Mouse (Mus musculus): ENCODE measurements at regions not wholly inside any gene's neighbourhood (a gene's known extent, or its start where the extent isn't known, plus 50 kb on each side); places are given as distances from the start of the nearest gene placed in this dataset.

DNA sequence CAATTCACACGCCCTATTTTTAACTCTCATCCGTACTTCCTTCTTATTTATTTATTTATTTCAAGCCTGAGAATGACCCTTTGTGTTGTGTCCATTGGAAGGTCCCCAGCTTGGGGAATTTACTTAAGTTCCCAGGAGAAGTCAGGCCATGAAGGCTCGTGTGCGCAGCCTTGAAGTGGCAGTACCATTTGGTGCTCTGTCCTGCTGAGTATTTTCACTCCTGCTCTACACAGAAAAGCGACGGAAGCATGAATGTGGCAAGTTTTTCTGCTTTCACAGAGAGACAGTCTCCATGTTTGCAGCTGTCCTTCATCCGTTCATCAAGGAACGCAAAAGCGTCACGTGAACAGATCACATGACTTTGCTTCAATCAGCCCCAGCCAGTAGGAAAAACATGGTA is 610.2 kb upstream of the Clint1 start:
- no peak for DNase-seq (ENCODE audit: low spot score in 2 of 2)

DNA sequence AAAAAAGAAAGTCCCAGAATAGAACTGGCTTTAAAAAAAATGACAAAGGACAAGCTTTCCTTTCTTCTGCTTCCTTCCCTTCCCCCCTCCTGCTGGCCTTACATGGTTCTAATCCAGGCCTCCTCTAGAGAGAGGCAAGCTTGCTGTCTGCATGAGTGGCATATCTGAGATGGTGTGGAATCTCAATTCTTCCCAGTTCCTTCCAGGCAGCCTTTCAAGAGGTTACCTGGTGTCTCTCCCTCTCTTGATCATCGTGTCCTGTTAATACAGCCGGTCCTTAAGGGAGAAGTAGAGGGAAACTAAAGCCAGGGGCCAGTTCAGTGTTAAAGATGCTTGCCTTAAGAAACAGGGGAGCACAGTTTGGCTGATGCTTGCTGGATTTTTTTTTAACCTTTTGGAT is 607.1 kb upstream of the Clint1 start:
- DNase-seq (ENCODE audit: low spot score in 2 of 2): no peak

DNA sequence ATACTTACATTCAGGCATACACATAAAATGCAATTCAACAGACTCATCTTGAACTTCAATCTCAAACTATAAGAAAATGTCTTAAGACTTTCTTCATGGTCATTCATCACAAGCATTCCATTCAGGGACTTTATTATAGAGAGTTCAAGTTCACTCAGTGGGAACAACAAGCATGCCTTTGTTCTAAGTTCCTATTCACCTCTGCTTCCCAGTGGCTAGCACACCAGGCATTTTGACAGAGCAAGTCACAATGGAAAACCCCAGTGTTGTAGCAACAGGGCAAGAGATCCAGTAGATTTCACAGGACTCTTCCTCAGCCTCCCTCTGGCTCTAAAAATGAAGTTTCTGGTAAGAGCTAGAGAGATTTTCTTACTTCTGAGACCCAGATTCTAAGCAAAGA is 595.8 kb upstream of the Clint1 start:
- no peak for DNase-seq (ENCODE audit: low spot score in 2 of 2)

DNA sequence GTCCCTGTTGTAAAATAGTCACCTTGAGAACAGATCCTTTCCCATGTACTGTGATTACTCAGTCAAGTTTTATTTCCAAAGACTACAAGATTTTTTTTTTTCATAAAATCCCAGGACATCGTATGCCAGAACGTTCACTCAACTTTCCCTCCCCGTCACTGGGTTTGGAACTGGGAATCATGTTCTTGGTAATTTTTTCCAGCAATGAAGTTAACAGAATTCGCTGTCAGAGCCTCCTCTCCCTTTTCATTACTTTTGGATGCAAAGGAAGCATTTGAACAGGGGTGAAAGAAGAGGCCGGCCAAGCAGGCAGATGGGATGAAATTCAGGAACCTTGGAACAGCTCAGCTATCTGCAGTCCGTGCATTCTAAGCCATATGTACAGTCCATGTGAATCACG is 589.7 kb upstream of the Clint1 start:
- DNase-seq (ENCODE audit: low spot score in 2 of 2): no peak

DNA sequence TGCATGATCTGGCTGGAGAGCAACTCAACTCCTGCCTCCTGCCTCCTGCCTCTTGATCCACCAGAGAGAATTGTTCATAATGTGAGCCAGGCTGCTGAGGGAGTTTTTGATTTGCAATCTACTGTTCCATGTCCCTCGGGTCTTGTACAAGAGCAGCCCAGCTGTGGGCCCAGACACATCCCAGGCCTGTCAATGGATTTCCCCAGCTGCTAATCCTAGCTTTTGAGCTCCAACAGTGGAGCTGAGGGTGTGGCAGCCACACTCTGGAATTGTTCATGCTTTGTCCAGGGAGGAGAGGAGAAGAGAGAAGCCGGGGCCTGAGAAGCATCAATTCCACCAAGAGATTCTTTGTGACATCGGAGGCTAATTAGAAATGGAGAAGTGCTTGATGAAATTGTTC is 587.9 kb upstream of the Clint1 start:
- DNase-seq (ENCODE audit: low spot score in 2 of 2): no peak

DNA sequence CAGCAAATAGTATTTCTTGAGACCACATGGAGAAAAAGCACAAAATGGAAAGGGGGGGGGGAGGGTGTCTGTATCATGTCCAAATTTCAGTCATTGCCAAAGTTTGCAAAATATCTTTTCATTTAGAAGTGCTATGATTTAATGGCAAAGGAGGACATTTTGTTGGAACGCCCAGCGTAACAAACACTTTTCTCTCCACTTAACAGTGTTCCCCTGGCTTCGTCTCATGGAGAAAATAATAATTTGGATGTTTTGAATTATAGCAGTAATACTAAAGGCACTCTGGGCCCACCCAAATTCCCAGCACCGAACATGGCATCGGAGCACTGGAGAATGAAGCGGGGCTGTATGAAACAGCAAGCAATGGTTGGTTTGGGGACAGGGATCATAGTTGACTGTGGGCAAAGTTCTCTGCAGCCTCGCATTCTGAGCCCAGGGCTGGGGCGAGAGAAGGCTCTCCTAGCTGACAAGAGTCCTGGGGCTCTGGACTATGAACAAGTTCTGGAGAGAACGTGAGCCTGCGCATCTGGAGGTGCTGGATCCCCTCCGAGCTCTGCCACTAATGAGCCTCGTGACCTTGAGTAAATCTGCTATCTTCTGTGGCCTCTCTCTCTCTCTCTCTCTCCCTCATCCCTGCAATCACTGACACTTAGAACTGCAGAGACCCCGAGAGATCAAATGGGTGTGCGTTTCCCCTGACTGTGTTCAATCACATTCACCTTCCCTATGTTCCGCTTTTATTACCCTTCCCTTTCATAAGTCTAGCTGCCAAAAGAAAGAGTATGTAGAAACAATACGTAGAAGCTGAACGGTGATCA is 586.5 kb upstream of the Clint1 start:
- DNase-seq (ENCODE audit: low spot score in 2 of 2): no peak

DNA sequence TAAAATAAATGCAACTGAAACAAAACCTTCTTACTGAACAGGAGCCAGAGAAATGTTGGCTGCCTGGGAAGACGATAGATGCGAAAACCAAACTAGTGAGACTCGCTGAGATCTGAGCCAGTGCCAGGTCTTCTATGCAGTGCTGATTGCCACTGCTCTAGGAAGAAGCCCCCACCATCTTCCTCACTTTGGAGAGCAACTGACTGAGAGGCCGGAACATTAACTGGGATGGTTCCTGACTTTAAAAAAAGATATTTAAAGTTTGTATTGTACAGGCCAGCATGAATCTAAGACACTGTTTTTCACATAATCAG is 585.9 kb upstream of the Clint1 start:
- DNase-seq (ENCODE audit: low spot score in 2 of 2): no peak

DNA sequence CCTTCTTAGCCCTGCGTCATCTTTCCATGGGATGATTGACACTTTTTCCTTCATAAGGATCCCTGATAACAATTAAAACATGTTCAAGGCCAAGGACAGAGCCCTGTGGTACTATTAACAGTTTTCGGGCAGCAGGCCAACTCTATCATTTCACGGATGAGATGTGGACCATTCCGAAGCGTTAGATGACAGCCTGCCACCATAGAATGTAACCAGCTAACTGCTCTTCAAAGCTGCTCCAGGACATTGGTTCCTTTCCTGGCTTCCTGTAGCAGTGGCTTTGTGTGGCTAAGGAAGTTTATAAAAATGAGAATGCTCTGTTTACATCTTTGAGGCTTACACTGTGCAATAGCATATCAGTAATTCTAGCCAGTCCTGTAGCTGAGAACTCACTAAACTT is 582.6 kb upstream of the Clint1 start:
- DNase-seq (ENCODE audit: low spot score in 2 of 2): no peak

DNA sequence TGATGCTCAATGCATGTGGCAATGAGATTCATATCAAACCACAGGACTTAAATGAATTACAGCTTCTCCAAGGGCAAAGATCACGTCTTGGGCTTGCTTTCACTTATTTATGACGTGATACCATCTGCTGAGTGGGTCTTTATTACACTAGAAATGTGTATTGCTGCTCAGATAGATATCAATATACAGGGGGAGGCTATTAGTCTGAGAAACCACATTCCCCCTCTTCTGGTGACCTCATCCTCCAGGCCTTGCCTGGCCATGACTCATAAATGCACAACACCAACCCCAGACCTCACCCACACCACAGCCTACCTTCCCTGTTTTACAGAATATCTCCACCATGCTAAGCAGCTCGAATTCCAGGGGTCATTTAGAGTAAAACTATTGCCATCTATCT is 580.6 kb upstream of the Clint1 start:
- DNase-seq (ENCODE audit: low spot score in 2 of 2): no peak

DNA sequence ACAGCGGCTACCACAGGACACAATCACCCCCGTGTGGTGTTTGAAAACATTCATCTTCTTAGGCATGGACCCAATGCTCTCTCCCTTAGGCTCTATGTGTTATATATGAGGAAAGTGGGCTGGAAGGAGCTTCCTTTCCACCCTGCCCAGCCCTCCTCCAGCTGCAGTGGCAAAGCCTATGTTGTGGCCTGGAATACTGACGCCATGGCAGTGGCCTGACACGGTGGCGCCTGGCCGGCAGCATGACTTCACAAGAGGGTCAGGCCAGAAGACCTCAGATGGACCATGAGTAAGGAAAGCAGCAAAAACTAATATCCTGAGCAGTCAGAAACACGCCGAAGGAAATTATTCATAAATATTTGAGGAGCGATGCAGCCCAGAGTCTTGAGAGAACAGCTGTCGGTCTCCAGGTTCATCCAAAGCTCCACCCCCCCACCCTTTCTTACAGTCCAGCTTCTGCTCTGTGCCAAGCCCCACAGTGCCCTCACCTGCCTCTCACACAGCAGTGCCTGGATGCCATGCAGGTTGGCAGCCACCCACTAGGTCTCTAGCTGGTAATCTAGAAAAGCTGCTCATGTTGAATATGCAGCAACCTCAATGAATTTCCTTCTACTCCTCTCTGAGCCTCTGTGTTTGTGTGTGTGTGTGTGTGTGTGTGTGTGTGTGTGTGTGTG is 577.3 kb upstream of the Clint1 start:
- DNase-seq (ENCODE audit: low spot score in 2 of 2): no peak

DNA sequence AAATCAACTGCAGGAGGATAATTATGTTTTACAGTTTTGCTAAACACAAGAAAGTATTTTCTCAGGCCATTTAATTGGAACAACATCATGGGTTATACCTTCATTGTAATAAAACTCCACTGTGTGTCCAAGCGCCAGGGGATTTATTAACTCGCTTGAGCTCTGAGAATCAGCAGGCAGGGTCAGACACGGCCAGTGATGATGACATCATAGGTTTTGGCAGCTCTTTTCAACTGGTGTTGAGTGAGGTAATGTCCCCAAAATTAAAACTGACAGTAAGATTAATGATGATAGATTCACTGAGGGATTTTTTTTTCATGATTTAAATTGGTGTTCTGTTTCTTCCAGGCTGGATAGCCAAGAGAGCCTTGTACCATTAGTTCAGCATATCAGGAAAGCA is 576.7 kb upstream of the Clint1 start:
- DNase-seq (ENCODE audit: low spot score in 2 of 2): no peak

DNA sequence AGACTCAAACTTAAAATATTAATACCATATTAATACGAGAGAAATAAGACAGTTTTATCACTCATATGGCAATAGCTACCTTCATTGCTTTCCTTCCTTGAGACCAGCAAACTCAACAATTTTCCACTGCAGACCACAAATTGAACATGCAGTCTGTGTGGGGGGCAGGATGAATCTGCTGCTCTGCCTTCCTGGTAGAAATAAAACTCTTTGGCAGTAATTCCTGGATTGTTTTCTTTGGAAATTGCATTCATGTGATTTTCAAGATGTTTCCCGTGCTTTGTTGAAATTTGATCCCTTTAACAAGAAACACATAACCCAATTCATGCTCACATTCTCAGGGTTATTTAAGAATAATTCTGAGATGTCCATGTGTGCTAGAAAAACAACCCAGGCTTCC is 555.1 kb upstream of the Clint1 start:
- DNase-seq (ENCODE audit: low spot score in 2 of 2): no peak

DNA sequence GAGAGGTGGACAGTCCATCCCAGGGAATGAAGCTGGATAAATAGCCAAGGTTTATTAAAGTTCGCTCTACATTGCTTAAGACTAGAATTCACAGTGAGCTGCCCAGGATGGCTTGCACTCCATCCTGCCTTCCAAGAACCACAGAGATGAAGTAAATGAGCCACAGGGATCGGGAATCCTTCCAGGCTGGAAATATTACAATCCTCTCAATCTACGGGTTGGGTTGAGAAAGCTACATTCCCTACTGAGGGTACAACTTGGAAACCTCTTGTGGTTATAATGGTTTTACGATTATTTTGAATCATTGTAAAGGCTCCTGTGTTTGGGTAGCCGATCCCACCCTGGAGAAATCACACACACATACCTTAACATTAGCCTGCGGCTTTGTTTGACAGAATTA is 539.9 kb upstream of the Clint1 start:
- DNase-seq (ENCODE audit: low spot score in 2 of 2): no peak

DNA sequence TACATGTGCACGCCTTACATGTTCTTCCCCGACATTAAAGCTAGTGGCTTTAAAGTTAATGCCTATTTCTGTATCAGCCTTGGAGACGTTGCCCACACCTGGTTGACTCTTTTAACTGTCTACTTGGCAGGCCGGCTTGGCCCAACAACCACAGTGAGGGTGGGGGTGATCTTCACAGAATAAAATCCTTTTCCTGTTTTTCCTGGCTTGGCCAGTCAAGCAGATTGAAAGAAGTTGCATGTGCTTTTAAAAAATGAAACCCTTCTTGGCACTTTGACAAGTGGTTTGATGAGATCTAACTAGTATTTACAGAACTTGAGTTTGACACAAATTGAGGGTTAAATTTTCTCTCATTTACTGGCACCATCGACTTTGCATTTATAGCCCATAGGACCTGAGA is 528.1 kb upstream of the Clint1 start:
- DNase-seq (ENCODE audit: low spot score in 2 of 2): peak in 1 of 2 experiments; percentile 5

DNA sequence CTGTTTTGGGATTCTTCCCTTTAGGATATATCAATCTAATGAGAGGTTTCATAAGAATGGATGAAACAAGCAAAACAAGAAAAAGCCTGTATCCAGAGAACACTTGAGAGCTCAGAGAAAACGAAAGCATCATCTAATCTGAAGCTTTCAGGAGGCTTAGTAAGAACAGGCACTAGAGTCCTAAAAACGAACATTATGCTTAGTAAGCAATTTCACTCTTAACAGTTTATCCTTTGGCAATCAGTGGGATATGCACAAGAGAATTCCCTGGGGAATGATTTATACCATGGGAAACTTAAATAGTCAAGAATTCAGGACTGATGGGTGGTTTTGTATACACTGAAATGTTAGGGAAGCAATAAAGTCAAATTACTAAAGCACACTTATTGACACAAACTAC is 521.5 kb upstream of the Clint1 start:
- no peak for DNase-seq (ENCODE audit: low spot score in 2 of 2)

DNA sequence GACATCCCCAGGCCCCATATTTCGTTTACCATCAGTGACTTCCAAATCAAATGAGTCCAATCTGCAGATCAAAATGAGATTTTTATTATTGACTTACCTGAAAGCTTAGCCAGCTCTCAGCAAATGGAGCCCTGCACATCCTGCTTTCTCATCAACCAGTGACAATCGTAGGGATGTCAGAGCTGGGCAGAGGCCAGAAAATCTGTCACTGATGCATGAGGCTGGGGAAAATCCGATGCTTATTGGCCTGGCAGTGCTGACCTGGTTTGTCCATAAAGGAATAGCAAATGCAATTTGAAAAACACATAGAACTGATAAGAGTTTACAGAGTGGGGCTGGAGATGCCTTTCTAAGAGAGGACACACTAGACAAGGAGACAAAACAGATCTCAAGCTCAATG is 518.1 kb upstream of the Clint1 start:
- DNase-seq (ENCODE audit: low spot score in 2 of 2): no peak

DNA sequence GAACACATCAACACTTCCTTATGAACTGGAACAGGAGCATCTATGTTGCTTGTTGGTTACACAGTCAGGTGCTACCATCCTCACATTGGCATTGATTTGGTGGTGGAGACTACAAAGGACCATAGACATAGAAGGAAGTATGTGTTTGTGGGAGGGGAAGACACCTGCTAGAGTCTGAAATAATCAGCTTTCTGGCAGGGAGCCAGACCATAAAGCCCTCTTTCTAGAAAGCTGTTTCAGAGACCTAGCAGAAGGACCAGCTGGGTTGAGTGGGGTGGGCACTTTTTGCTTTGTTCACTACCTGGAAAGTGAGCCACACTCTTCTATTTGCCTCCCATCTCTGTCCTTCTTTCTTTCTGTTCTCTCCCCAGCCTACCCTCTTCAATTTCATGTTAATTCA is 502.5 kb upstream of the Clint1 start:
- no peak for DNase-seq (ENCODE audit: low spot score in 2 of 2)

DNA sequence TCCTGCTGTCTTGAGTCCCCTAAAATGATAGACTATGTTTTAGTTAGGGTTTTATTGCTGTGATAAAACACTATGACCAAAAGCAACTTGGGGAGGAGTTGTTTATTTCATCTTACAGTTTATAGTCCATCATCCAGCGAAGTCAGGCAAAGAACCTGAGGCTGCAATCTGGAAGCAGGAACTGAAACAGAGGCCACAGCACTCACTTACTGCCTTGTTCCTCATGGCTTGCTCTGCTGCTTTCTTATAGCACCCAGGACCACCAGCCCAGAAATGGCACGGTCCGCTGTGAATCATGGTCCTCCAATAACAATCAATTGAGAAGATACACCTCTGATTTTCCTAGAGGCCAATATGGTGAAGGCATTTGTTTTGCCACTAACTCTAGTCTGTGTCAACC is 486.5 kb upstream of the Clint1 start:
- DNase-seq (ENCODE audit: low spot score in 2 of 2): peak in 1 of 2 experiments; percentile 16

DNA sequence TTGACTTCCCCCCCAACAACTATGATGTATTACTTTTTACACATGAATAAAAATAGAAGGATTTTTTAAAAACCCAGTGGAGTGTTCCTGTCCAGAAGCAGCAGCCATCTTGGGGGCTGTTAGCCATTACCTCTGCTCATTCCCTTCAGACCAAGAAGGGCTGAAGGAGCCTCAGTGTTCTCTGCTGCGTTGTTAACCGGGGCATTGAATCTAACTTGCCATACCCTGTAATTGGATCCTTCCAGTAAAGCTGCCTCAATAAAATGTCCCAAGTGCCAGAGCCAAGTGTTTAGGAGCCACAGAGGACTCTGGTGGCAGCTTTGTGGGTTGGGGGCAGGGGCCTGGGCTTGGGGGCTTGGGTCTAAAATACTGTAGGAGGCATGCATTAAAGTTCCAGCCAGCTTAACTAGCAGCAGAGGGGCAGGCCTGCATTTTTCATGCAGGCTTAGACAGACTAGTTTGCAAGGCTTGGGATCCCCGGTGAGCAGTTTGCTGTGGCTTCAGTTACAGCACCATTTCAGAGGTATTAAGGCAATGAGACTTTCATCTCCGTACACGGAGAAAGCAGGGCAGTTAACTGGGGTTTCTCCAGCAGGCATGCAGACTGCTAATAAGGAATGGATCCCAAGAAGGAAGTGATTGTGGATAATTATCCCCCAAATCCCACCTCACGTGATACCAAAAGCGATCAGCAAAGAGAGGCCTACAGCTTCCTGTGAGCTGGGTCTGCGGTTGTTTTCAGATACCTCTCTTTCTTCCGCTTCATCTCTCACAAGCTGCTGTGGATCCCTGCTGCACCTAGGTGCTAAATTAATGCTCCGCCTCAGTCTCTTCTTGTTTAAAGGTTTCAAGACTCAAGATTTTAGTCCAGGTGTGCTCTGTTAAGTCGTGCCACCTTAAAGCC is 462.4 kb upstream of the Clint1 start:
- no peak for DNase-seq (ENCODE audit: low spot score in 2 of 2)

DNA sequence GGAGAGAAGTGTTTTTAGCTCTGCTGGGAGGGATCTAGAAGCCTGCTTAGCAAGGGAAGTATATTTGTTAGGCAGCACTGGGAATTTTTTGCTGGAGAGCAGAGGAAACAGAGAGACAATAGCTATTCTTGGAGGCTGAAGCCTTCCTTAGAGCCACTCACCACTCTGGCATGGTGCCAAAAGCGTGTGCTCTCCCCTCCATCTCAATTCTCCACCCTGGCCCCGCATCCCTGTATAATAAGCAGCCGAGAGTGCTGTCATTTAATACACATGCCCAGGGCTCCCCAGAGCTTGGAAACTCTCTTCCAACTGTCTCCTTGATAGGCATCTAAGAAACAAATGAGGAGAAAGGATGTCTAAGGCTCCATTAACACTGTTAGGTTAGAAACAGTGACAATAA is 455.8 kb upstream of the Clint1 start:
- DNase-seq (ENCODE audit: low spot score in 2 of 2): no peak

DNA sequence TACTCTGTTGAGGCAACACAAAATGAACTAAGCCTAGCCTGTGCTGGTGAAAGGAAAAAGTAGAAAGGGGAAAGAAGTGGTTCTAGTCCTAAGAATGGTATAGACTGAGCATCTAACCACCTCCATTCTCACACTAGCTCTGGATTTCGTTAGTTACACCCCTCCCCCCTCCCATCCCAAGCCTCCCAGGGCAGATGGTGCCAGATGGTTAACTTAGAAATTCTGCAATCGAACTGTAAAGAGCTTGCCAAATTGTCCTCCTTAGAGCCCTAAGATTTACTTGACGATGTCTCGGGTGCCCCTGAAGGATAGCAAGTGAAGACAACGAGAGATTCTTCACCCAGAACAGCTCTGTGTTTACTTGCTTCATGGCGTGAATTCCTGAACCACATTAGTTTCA is 453.7 kb upstream of the Clint1 start:
- DNase-seq (ENCODE audit: low spot score in 2 of 2): no peak

DNA sequence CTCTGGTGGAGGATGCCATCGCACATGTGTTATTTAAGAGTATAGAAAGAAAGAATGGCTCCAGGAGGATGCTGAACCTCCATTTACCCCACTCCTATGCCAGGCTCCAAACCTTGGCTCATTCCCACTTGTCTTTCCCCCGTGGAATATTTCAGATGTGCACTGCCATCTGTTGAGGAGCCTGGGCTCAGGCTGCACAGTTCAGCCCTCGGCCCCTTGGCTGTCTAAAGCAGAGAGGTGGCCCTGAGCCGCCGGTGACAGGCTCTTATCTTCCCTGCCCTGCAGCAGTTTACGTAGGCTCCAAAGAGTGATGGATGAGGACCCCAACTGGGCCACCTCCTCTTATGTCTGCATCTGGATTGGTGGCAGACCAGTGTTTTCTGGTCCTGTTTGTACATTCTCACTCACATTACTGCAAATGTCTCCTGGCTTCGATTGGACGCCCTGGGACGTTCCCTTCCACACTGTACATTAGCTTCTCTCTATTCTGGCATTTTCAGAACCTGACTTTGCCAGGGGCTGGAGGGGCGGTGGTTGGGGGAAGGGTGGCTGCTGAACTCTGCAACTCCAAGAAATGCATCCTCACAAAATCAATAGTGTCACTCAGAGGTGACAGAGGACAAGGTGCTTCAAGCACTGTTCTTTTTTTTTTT is 447.3 kb upstream of the Clint1 start:
- no peak for DNase-seq (ENCODE audit: low spot score in 2 of 2)
